In genomic region chr13:58115227-58115626, GRCm38 (mm10) we compare ENCODE assay signal across 11 mouse cellular contexts. TPM values are rescaled to one million over a fixed set of nuclear protein-coding genes. Genes with fewer than 3 reads are reported as not detected.
A peak's percentile ranks its signal among the peaks of the same experiment; 100 is the strongest.
DNase-seq lines count a peak whose midpoint lies in the region; ATAC-seq and TF ChIP-seq lines count a peak whose summit lies in the region.
"Had no signal": no experiment of that assay in that cellular context is flagged by ENCODE, and none has a peak within 500 bp of the region (broad histone marks: within the 10 kb centered on the region; RNA-seq: fewer than 3 reads in every experiment).

No protein-coding gene starts in this region.

- peak; percentile 24; the same call in 1 of the 2 replicates for ATAC-seq in heart, embryonic 13.5 days (ENCODE audit: extremely low read depth, insufficient number of reproducible peaks, low FRiP score, low TSS enrichment)
- no peak for ATAC-seq in forebrain, embryonic 12.5 days (ENCODE audit: low FRiP score)
- ATAC-seq: activated CD4-positive, CD25-positive, alpha-beta regulatory T cell, adult 4 months had no signal

- peak overlapping the region; percentile 37; the same call in 1 of the 2 replicates for H3K9ac ChIP-seq in heart, embryonic 13.5 days
- H3K9ac ChIP-seq in forebrain, embryonic 12.5 days, result no peak overlapping the region
- H3K9ac ChIP-seq: embryonic facial prominence, embryonic 13.5 days; neural tube, embryonic 12.5 days; stomach, embryonic 15.5 days had no signal

- no peak for TF ChIP-seq POLR2A in thymus, adult 2 months (IDR thresholded peaks at IDR 0.05; ENCODE audit: control insufficient read depth, extremely low read depth, insufficient read depth, low read length, poor library complexity)

- peak overlapping the region; percentile 24 for H3K4me2 ChIP-seq in heart, embryonic 13.5 days
- no peak overlapping the region for H3K4me2 ChIP-seq in forebrain, embryonic 12.5 days
- H3K4me2 ChIP-seq: embryonic facial prominence, embryonic 13.5 days; neural tube, embryonic 12.5 days; stomach, embryonic 15.5 days had no signal

- TF ChIP-seq CTCF in thymus, adult 2 months (IDR thresholded peaks at IDR 0.05; ENCODE audit: borderline replicate concordance, control insufficient read depth, extremely low read depth, insufficient read depth, low read length, poor library complexity), result no peak

- peak overlapping the region; percentile 48 for H3K27ac ChIP-seq in heart, embryonic 13.5 days (replicated peaks)
- H3K27ac ChIP-seq in forebrain, embryonic 12.5 days, result no peak overlapping the region
- no peak overlapping the region for H3K27ac ChIP-seq in thymus, adult 2 months (ENCODE audit: control insufficient read depth, insufficient read depth, low read length)
- H3K27ac ChIP-seq: embryonic facial prominence, embryonic 13.5 days; neural tube, embryonic 12.5 days; stomach, embryonic 15.5 days had no signal

- no peaks in the 10 kb centered on the region for H3K9me3 ChIP-seq in heart, embryonic 13.5 days
- no peaks in the 10 kb centered on the region for H3K9me3 ChIP-seq in forebrain, embryonic 12.5 days
- H3K9me3 ChIP-seq: embryonic facial prominence, embryonic 13.5 days; neural tube, embryonic 12.5 days; stomach, embryonic 15.5 days had no signal

- peaks cover 34% of the 10 kb centered on the region for H3K4me1 ChIP-seq in heart, embryonic 13.5 days
- peaks cover 23% of the 10 kb centered on the region for H3K4me1 ChIP-seq in forebrain, embryonic 12.5 days
- peaks cover 29% of the 10 kb centered on the region for H3K4me1 ChIP-seq in thymus, adult 2 months (replicated peaks; ENCODE audit: control insufficient read depth, insufficient read depth, low read length)

- H3K4me3 ChIP-seq in heart, embryonic 13.5 days, result peak overlapping the region; percentile 9; the same call in 1 of the 2 replicates
- no peak overlapping the region for H3K4me3 ChIP-seq in forebrain, embryonic 12.5 days (replicated peaks)
- no peak overlapping the region for H3K4me3 ChIP-seq in thymus, adult 2 months (ENCODE audit: control insufficient read depth, insufficient read depth, low read length)
- H3K4me3 ChIP-seq: embryonic facial prominence, embryonic 13.5 days; neural tube, embryonic 12.5 days; stomach, embryonic 15.5 days had no signal

- 23% methylated on average over 13 of the region's 13 CpGs for WGBS in heart, embryonic 13.5 days
- WGBS in forebrain, embryonic 12.5 days, result 70% methylated on average over 13 of the region's 13 CpGs
- 23% methylated on average over 13 of the region's 13 CpGs for WGBS in thymus, adult 2 months

- peak; percentile 22 to 59 for DNase-seq in adrenal gland, postnatal 36 days
- peak; percentile 68 to 76 for DNase-seq in kidney, postnatal 25 days
- DNase-seq in lung, postnatal 4 days, result peak; percentile 71 to 74
- no peak for DNase-seq in frontal cortex, postnatal 25 days (ENCODE audit: low spot score in 2 of 2)
- DNase-seq in thymus, adult 2 months, result no peak

- no peaks in the 10 kb centered on the region for H3K36me3 ChIP-seq in heart, embryonic 13.5 days
- H3K36me3 ChIP-seq in forebrain, embryonic 12.5 days (replicated peaks), result no peaks in the 10 kb centered on the region
- no peaks in the 10 kb centered on the region for H3K36me3 ChIP-seq in thymus, adult 2 months (ENCODE audit: control insufficient read depth, insufficient read depth, low read length)
- H3K36me3 ChIP-seq: embryonic facial prominence, embryonic 13.5 days; neural tube, embryonic 12.5 days; stomach, embryonic 15.5 days had no signal

- 0 out of 2 replicates have a peak, but pooled peaks cover 4% of the 10 kb centered on the region for H3K27me3 ChIP-seq in heart, embryonic 13.5 days (replicated peaks)
- H3K27me3 ChIP-seq in forebrain, embryonic 12.5 days, result 0 out of 2 replicates have a peak, but pooled peaks cover 8% of the 10 kb centered on the region
- H3K27me3 ChIP-seq in thymus, adult 2 months (ENCODE audit: control insufficient read depth, insufficient read depth, low read length), result no peaks in the 10 kb centered on the region
- H3K27me3 ChIP-seq: embryonic facial prominence, embryonic 13.5 days; neural tube, embryonic 12.5 days; stomach, embryonic 15.5 days had no signal

RNA-seq across cellular contexts. Expression of gene Klhl3, which starts 1.8 kb away (rescaled TPM):
- 1 to 10 TPM; 1.5 to 1.9 TPM for total RNA-seq in adrenal gland, postnatal 36 days (2021)
- polyA plus RNA-seq in heart, embryonic 13.5 days (2015; fragmentation: Nextera tagmentation; extraction: Ambion mirVana), result 4.6 and 5.5 TPM in 2 replicates
- polyA plus RNA-seq in forebrain, embryonic 12.5 days (2016; fragmentation: Nextera tagmentation; extraction: Ambion mirVana), result 3.9 and 4.3 TPM in 2 replicates
- polyA plus RNA-seq in thymus, adult 2 months (2012; rRNA removed), result 1.9 and 2.0 TPM in 2 replicates

RNA-seq across cellular contexts. Expression of gene Hnrnpa0, which starts 13.1 kb away (rescaled TPM):
- total RNA-seq in adrenal gland, postnatal 36 days (2021), result 100 to 1,000 TPM; 123 to 133 TPM
- polyA plus RNA-seq in heart, embryonic 13.5 days (2015; fragmentation: Nextera tagmentation; extraction: Ambion mirVana), result 18.6 and 18.8 TPM in 2 replicates
- polyA plus RNA-seq in forebrain, embryonic 12.5 days (2016; fragmentation: Nextera tagmentation; extraction: Ambion mirVana), result 69.5 and 75.3 TPM in 2 replicates
- polyA plus RNA-seq in thymus, adult 2 months (2012; rRNA removed), result 169 and 254 TPM in 2 replicates

RNA-seq across cellular contexts. Expression of gene Idnk, which starts 42.2 kb away (rescaled TPM):
- total RNA-seq in adrenal gland, postnatal 36 days (2021), result 10 to 100 TPM; 57.2 to 62.8 TPM
- 26.0 and 28.7 TPM in 2 replicates for polyA plus RNA-seq in heart, embryonic 13.5 days (2015; fragmentation: Nextera tagmentation; extraction: Ambion mirVana)
- polyA plus RNA-seq in forebrain, embryonic 12.5 days (2016; fragmentation: Nextera tagmentation; extraction: Ambion mirVana), result 54.7 and 59.5 TPM in 2 replicates
- 53.4 and 57.2 TPM in 2 replicates for polyA plus RNA-seq in thymus, adult 2 months (2012; rRNA removed)

Comparison
In these comparisons a context has a peak if more than half of its experiments do, and no peak if none do; other contexts are left out.
1. DNase-seq: peak in adrenal gland, postnatal 36 days (2 of 2), kidney, postnatal 25 days (2 of 2) and lung, postnatal 4 days (2 of 2); none in frontal cortex, postnatal 25 days (0 of 2) and thymus, adult 2 months (single experiment).